Mouse (Mus musculus) midbrain, embryonic 11.5 days (tissue): Measurements from ENCODE around the gene Ikzf1. TPM values are rescaled to one million over a fixed set of nuclear protein-coding genes. Genes with fewer than 3 reads are reported as not detected.

Experiments
- ATAC-seq: fragments of 200-750 bp; cut with Nextera tagmentation; 2 replicates; pipeline ENCODE4 v1.8.0; 2017; ENCODE audit warnings: moderate TSS enrichment, moderate library complexity; ENCODE audit not compliant: low FRiP score
- DNase-seq: peaks from one replicate; pipeline ENCODE4 v3.0.0; 2015; ENCODE audit warnings: low spot score; ENCODE audit errors: missing footprints
- H3K27ac ChIP-seq: fragments of 300-500 bp; sonication (generic); 2 replicates; pipeline ENCODE4 v1.5.1; 2014; ENCODE audit warnings: low read depth, low read length
- H3K27me3 ChIP-seq: fragments of 300-500 bp; sonication (generic); 2 replicates; pipeline ENCODE4 v1.6.1; 2014; ENCODE audit warnings: mild to moderate bottlenecking, low read length, moderate library complexity, mixed read lengths; ENCODE audit not compliant: control insufficient read depth, insufficient read depth
- H3K36me3 ChIP-seq: fragments of 300-500 bp; sonication (generic); 2 replicates; pipeline ENCODE4 v1.6.1; 2014; ENCODE audit warnings: mild to moderate bottlenecking, low read length, moderate library complexity, mixed read lengths; ENCODE audit not compliant: control insufficient read depth, insufficient read depth
- H3K4me1 ChIP-seq: fragments of 300-500 bp; sonication (generic); 2 replicates; pipeline ENCODE4 v1.6.1; 2014; ENCODE audit warnings: low read length; ENCODE audit not compliant: control insufficient read depth, insufficient read depth
- H3K4me2 ChIP-seq: fragments of 300-500 bp; sonication (generic); 2 replicates; pipeline ENCODE4 v1.6.1; 2014; ENCODE audit warnings: mild to moderate bottlenecking, moderate library complexity
- H3K4me3 ChIP-seq: fragments of 300-500 bp; sonication (generic); 2 replicates; pipeline ENCODE4 v1.5.1; 2014; ENCODE audit warnings: low read depth, low read length
- H3K9ac ChIP-seq: fragments of 300-500 bp; sonication (generic); 2 replicates; pipeline ENCODE4 v1.6.1; 2014; ENCODE audit warnings: low read length
- H3K9me3 ChIP-seq: fragments of 300-500 bp; sonication (generic); 2 replicates; pipeline ENCODE4 v1.6.1; 2016; ENCODE audit warnings: low read length; ENCODE audit not compliant: control insufficient read depth
- WGBS: fragments of 180-500 bp; shearing (Covaris S2); extraction: QIAGEN DNeasy Blood & Tissue Kit; methylation state at CpG from one replicate; pipeline ENCODE4 v1.1.7; 2014; 5-methylcytosine and 5-hydroxymethylcytosine counted together
- polyA plus RNA-seq: library from polyadenylated mRNA; unstranded; fragments of >200 nt; fragmentation: Nextera tagmentation; extraction: Ambion mirVana; gene quantifications from 2 replicates; pipeline ENCODE4 v1.2.1, GENCODE M21; 2014

The Ikzf1 gene
- polyA plus RNA-seq, 1 experiment from 2014 or later: 2.7 TPM

GRCm38 (mm10) chr11:11740603-11741002 is 55.8 kb downstream of the Ikzf1 start:
- DNase-seq (no peak), ATAC-seq (no peak)
- Histone ChIP-seq H3K9ac (no peak overlapping the region), H3K4me3 (no peak overlapping the region), H3K4me1 (no peaks in the 10 kb centered on the region), H3K36me3 (no peaks in the 10 kb centered on the region), H3K27ac (no peak overlapping the region), H3K9me3 (peaks cover 4% of the 10 kb centered on the region; the same call in 1 of the 2 replicates), H3K27me3 (no peaks in the 10 kb centered on the region), H3K4me2 (no peak overlapping the region)
- WGBS: 84% methylated on average over 5 of the region's 5 CpGs

- Histone ChIP-seq H3K27me3 (no peaks in the 10 kb centered on the region), H3K4me3 (no peak overlapping the region), H3K36me3 (no peaks in the 10 kb centered on the region), H3K4me1 (no peaks in the 10 kb centered on the region), H3K4me2 (no peak overlapping the region), H3K9ac (no peak overlapping the region), H3K9me3 (peaks cover 4% of the 10 kb centered on the region; the same call in 1 of the 2 replicates), H3K27ac (no peak overlapping the region)
- 89% methylated on average over 5 of the region's 5 CpGs for WGBS
- ATAC-seq (no peak), DNase-seq (no peak)
These were observed 56.8 kb downstream of the Ikzf1 start for GRCm38 (mm10) chr11:11741574-11741973.

GRCm38 (mm10) chr11:11742626-11743025 is 57.8 kb downstream of the Ikzf1 start:
- ATAC-seq (no peak), DNase-seq (peak; percentile 90)
- H3K27me3 ChIP-seq: no peaks in the 10 kb centered on the region
- H3K36me3 ChIP-seq: no peaks in the 10 kb centered on the region
- H3K9me3 ChIP-seq: peaks cover 4% of the 10 kb centered on the region; the same call in 1 of the 2 replicates
- H3K4me1 ChIP-seq: no peaks in the 10 kb centered on the region
- WGBS: 30% methylated on average over 2 of the region's 2 CpGs
- H3K27ac ChIP-seq: no peak overlapping the region
- no peak overlapping the region for H3K4me2 ChIP-seq
- H3K9ac ChIP-seq: no peak overlapping the region
- H3K4me3 ChIP-seq: no peak overlapping the region

- no peak for ATAC-seq
- no peak overlapping the region for H3K9ac ChIP-seq
- H3K36me3 ChIP-seq: no peaks in the 10 kb centered on the region
- H3K4me2 ChIP-seq: no peak overlapping the region
- H3K4me1 ChIP-seq: no peaks in the 10 kb centered on the region
- H3K9me3 ChIP-seq: peaks cover 4% of the 10 kb centered on the region; the same call in 1 of the 2 replicates
- no peak overlapping the region for H3K27ac ChIP-seq
- WGBS: 59% methylated on average over 1 of the region's 1 CpGs
- no peak for DNase-seq
- H3K4me3 ChIP-seq: no peak overlapping the region
- H3K27me3 ChIP-seq: no peaks in the 10 kb centered on the region
These were observed 59.4 kb downstream of the Ikzf1 start for GRCm38 (mm10) chr11:11744222-11744621.

- Histone ChIP-seq H3K27me3 (no peaks in the 10 kb centered on the region), H3K9ac (no peak overlapping the region), H3K4me1 (no peaks in the 10 kb centered on the region), H3K27ac (no peak overlapping the region), H3K4me3 (no peak overlapping the region), H3K4me2 (no peak overlapping the region), H3K36me3 (no peaks in the 10 kb centered on the region), H3K9me3 (no peaks in the 10 kb centered on the region)
- DNase-seq (peak; percentile 39), ATAC-seq (no peak)
- 89% methylated on average over 5 of the region's 5 CpGs for WGBS
These were observed 66.3 kb downstream of the Ikzf1 start for GRCm38 (mm10) chr11:11751091-11751490.

GRCm38 (mm10) chr11:11752859-11753258 is 68.1 kb downstream of the Ikzf1 start:
- Histone ChIP-seq H3K4me2 (no peak overlapping the region), H3K36me3 (no peaks in the 10 kb centered on the region), H3K4me1 (no peaks in the 10 kb centered on the region), H3K9me3 (no peaks in the 10 kb centered on the region), H3K4me3 (no peak overlapping the region), H3K27ac (no peak overlapping the region), H3K27me3 (no peaks in the 10 kb centered on the region), H3K9ac (no peak overlapping the region)
- peak; percentile 75 for DNase-seq
- WGBS: 88% methylated on average over 5 of the region's 5 CpGs
- ATAC-seq: no peak

- Histone ChIP-seq H3K9ac (no peak overlapping the region), H3K4me1 (no peaks in the 10 kb centered on the region), H3K4me3 (no peak overlapping the region), H3K4me2 (no peak overlapping the region), H3K27me3 (no peaks in the 10 kb centered on the region), H3K36me3 (no peaks in the 10 kb centered on the region), H3K9me3 (no peaks in the 10 kb centered on the region), H3K27ac (no peak overlapping the region)
- 78% methylated on average over 6 of the region's 6 CpGs for WGBS
- DNase-seq (no peak), ATAC-seq (no peak)
These were observed 73.3 kb downstream of the Ikzf1 start for GRCm38 (mm10) chr11:11758121-11758520.

- Histone ChIP-seq H3K9me3 (no peaks in the 10 kb centered on the region), H3K4me3 (no peak overlapping the region), H3K36me3 (no peaks in the 10 kb centered on the region), H3K27me3 (no peaks in the 10 kb centered on the region), H3K4me1 (no peaks in the 10 kb centered on the region), H3K4me2 (no peak overlapping the region), H3K9ac (no peak overlapping the region), H3K27ac (no peak overlapping the region)
- DNase-seq (peak; percentile 41), ATAC-seq (no peak)
- WGBS: 92% methylated on average over 1 of the region's 1 CpGs
These were observed 74.1 kb downstream of the Ikzf1 start for GRCm38 (mm10) chr11:11758883-11759282.

GRCm38 (mm10) chr11:11763211-11763666 is 78.4 kb downstream of the Ikzf1 start:
- no peaks in the 10 kb centered on the region for H3K27me3 ChIP-seq
- no peak overlapping the region for H3K4me3 ChIP-seq
- no peaks in the 10 kb centered on the region for H3K9me3 ChIP-seq
- no peak overlapping the region for H3K9ac ChIP-seq
- ATAC-seq: no peak
- H3K27ac ChIP-seq: no peak overlapping the region
- no peaks in the 10 kb centered on the region for H3K36me3 ChIP-seq
- no peak for DNase-seq
- no peaks in the 10 kb centered on the region for H3K4me1 ChIP-seq
- WGBS: 81% methylated on average over 4 of the region's 4 CpGs
- no peak overlapping the region for H3K4me2 ChIP-seq
